Mouse (Mus musculus) neural tube, embryonic 11.5 days (tissue): ENCODE results near the gene Rapgefl1. TPM values are rescaled to one million over a fixed set of nuclear protein-coding genes. Genes with fewer than 3 reads are reported as not detected.

ENCODE experiments used
- ATAC-seq: fragments of 200-750 bp; cut with Nextera tagmentation; 2 replicates; pipeline ENCODE4 v1.8.0; 2017; ENCODE audit warnings: moderate number of reproducible peaks, mild to moderate bottlenecking, moderate TSS enrichment, moderate library complexity; ENCODE audit not compliant: insufficient read depth, low FRiP score, low TSS enrichment
- DNase-seq: peaks from one replicate; pipeline ENCODE4 v3.0.0-alpha.2; 2015; ENCODE audit warnings: low spot score
- H3K27ac ChIP-seq: fragments of 300-500 bp; sonication (generic); 2 replicates; pipeline ENCODE4 v1.5.1; 2014; ENCODE audit warnings: low read depth, mild to moderate bottlenecking, low read length
- H3K27me3 ChIP-seq: fragments of 300-500 bp; sonication (generic); 2 replicates; pipeline ENCODE4 v1.6.1; 2014; ENCODE audit warnings: mild to moderate bottlenecking, low read length, mixed read lengths; ENCODE audit not compliant: control insufficient read depth, insufficient read depth
- H3K36me3 ChIP-seq: fragments of 300-500 bp; sonication (generic); 2 replicates; pipeline ENCODE4 v1.6.1; 2014; ENCODE audit warnings: mild to moderate bottlenecking, low read length, moderate library complexity, mixed read lengths; ENCODE audit not compliant: control insufficient read depth, insufficient read depth
- H3K4me1 ChIP-seq: fragments of 300-500 bp; sonication (generic); 2 replicates; pipeline ENCODE4 v1.6.1; 2014; ENCODE audit warnings: low read length, mixed read lengths; ENCODE audit not compliant: control insufficient read depth, insufficient read depth
- H3K4me2 ChIP-seq: fragments of 300-500 bp; sonication (generic); 2 replicates; pipeline ENCODE4 v1.6.1; 2014; ENCODE audit warnings: low read depth, mild to moderate bottlenecking, moderate library complexity
- H3K4me3 ChIP-seq: fragments of 300-500 bp; sonication (generic); 2 replicates; pipeline ENCODE4 v1.5.1; 2014; ENCODE audit warnings: low read depth, low read length
- H3K9ac ChIP-seq: fragments of 300-500 bp; sonication (generic); 2 replicates; pipeline ENCODE4 v1.6.1; 2014; ENCODE audit warnings: mild to moderate bottlenecking, low read length
- H3K9me3 ChIP-seq: fragments of 300-500 bp; sonication (generic); 2 replicates; pipeline ENCODE4 v1.6.1; 2016; ENCODE audit warnings: low read length; ENCODE audit not compliant: control insufficient read depth
- WGBS: fragments of 180-500 bp; shearing (Covaris S2); extraction: QIAGEN DNeasy Blood & Tissue Kit; methylation state at CpG from one replicate; pipeline ENCODE4 v1.1.7; 2014; 5-methylcytosine and 5-hydroxymethylcytosine counted together
- polyA plus RNA-seq: library from polyadenylated mRNA; unstranded; fragments of >200 nt; fragmentation: Nextera tagmentation; extraction: Ambion mirVana; gene quantifications from 2 replicates; pipeline ENCODE4 v1.2.1, GENCODE M21; 2014

Rapgefl1 gene
- polyA plus RNA-seq, 1 experiment from 2014 or later = 2.8 TPM

DNA sequence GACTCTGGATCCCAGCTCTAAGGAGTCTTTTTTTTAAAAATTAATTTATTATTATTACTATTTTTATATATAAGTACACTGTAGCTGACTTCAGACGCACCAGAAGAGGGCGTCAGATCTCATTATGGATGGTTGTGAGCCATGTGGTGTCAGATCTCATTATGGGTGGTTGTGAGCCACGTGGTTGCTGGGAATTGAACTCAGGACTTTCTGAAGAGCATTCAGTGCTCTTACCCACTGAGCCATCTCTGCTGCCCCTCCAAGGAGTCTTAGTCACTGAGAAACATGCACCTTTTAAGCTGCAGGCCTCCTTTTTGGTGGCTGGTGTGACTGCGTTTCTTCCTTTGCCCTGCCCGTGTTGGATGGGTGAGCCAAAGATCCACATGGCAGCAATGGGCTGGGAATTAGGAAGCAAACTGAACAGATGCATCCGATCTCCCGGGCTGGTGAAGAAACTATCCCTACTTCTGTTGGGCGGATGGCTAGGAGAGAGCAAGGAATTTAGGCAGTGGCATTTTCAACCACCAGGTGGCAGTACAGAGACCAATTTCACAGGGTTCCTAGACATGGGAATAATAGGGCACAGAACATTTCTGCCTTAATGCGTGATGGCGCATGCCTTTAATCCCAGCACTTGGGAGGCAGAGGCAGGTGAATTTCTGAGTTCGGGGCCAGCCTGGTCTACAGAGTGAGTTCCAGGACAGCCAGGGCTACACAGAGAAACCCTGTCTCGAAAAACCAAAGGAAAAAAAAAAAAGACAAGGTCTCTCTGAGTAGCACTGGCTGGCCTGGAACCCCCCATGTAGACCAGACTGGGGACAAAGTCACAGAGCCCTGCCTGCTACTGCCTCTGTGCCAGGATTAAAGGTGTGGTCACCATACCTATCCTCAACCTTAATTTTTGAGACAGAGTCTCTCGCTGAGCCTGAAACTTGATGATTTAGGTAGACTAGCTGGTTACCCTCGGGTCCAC lies 22.5 kb downstream of the Rapgefl1 start:
- ATAC-seq (0 out of 2 replicates have a peak, but pooled peaks have one; percentile 39), DNase-seq (peak; percentile 87)
- 36% methylated on average over 14 of the region's 14 CpGs for WGBS
- no peaks in the 10 kb centered on the region for H3K36me3 ChIP-seq
- no peaks in the 10 kb centered on the region for H3K9me3 ChIP-seq
- no peak overlapping the region for H3K9ac ChIP-seq
- H3K27ac ChIP-seq = no peak overlapping the region
- no peak overlapping the region for H3K4me3 ChIP-seq
- 0 out of 2 replicates have a peak, but pooled peaks cover 3% of the 10 kb centered on the region for H3K4me1 ChIP-seq
- H3K4me2 ChIP-seq = no peak overlapping the region
- H3K27me3 ChIP-seq = no peaks in the 10 kb centered on the region

DNA sequence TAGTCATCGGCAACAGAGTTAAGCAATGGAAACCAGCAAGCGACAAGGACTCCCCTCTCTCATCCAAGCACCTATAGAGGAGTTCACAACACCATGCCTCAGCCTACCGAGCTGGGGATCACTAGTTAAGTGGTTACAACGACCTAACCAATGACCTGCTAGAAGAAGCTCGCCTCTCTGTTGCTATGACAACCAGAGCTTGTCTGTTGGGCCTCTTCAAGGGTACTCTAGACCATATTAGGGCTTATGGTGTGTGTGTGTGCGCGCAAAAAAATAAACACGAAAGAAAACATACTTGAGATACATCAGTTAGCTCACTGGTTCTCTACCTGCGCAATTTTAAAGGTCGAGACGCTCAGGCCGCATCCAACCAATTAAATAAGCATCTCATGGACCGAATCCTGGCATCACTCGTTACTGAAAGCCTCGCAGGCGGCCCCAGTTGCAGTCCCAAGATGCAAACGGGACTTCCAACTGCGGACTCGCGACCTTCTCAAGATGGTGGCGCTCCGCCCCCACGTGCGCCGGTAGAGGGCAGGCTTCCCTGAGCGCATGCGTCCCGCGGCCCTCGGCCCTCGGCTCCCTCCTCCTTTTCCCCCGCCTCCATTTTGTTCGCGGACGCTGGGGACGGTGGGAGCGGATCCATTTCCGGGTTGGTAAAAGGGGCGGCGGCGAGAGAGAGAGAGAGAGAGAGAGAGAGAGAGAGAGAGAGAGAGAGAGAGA lies 26.6 kb downstream of the Rapgefl1 start, which contains the start of gene Wipf2:
Gene Wipf2 (plus strand): TSS at position 611 of the 723 bp plus-strand sequence.
- Histone ChIP-seq H3K4me1 (peaks cover 8% of the 10 kb centered on the region), H3K9me3 (no peaks in the 10 kb centered on the region), H3K27ac (peak within 1 kb of the TSS; percentile 69), H3K4me3 (peak within 1 kb of the TSS; percentile 71), H3K4me2 (peak within 1 kb of the TSS; percentile 78), H3K27me3 (no peaks in the 10 kb centered on the region), H3K9ac (peak within 1 kb of the TSS; percentile 56), H3K36me3 (0 out of 2 replicates have a peak, but pooled peaks cover 2% of the 10 kb centered on the region)
- DNase-seq = peak; percentile 98
- ATAC-seq = peak; percentile 72
- 9% methylated on average over 38 of the region's 41 CpGs for WGBS

DNA sequence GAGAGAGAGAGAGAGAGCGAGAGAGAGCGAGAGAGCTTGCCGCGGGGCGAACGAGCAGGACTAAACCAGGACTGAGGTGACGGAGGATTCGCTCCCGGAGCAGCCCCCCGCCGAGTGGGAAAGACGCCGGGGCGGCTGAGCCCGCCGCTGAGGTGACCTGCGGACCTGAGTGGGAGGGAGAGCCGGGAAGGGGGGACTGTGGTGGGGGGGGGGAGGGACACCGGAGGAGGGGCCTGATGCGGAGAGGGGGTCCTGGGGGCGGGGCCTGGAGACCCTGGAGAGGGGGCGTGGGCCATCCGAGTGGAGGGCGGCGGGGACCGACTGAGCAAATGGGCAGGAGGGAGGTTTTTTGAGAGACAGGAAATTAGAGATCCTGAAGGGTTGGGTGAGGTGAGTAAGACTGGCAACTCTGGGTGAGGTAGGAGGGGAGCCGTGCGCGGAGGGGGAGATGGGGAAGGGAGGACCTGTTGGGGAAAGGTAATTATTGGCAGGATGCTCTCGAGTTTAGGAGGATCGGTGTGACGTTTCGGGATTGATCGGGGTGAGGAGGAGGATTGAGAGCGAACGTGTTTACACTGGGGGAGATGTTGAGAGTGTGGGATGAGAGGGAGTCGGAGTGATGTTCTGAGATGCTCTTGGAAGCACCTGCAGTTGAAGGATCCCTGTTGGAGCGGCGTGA lies 27.3 kb downstream of the Rapgefl1 start:
- Histone ChIP-seq H3K4me2 (peak overlapping the region; percentile 78), H3K9ac (peak overlapping the region; percentile 56), H3K27ac (peak overlapping the region; percentile 69), H3K4me1 (peaks cover 8% of the 10 kb centered on the region), H3K36me3 (0 out of 2 replicates have a peak, but pooled peaks cover 2% of the 10 kb centered on the region), H3K9me3 (no peaks in the 10 kb centered on the region), H3K27me3 (no peaks in the 10 kb centered on the region), H3K4me3 (peak overlapping the region; percentile 71)
- peak; percentile 78 for DNase-seq
- ATAC-seq = peak; percentile 70
- under 1% methylated on average over 28 of the region's 39 CpGs for WGBS

DNA sequence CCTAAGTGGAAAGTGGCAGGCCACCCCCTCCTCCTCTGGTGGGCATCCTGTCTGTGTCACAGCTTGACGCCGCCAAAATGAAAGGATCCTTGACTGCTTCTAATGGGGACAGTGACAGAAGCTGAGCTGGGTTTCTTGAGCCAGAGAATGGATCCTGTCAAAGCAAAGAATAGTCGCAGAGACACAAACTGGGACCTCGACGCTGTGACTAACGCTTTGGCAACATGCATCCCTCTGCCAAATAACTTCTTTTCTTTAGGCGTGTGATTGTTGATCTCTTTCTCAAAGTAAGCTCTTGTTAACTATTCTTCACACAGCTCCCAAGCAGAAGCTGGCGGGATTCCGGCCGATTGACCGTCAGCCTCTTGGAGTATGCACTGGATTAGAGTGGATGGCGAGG lies 30.7 kb downstream of the Rapgefl1 start:
- Histone ChIP-seq H3K27me3 (no peaks in the 10 kb centered on the region), H3K36me3 (0 out of 2 replicates have a peak, but pooled peaks cover 2% of the 10 kb centered on the region), H3K4me2 (no peak overlapping the region), H3K9me3 (no peaks in the 10 kb centered on the region), H3K4me1 (peaks cover 8% of the 10 kb centered on the region), H3K9ac (no peak overlapping the region), H3K4me3 (no peak overlapping the region), H3K27ac (no peak overlapping the region)
- WGBS = 71% methylated on average over 12 of the region's 12 CpGs
- peak; percentile 28 for DNase-seq
- ATAC-seq = no peak

DNA sequence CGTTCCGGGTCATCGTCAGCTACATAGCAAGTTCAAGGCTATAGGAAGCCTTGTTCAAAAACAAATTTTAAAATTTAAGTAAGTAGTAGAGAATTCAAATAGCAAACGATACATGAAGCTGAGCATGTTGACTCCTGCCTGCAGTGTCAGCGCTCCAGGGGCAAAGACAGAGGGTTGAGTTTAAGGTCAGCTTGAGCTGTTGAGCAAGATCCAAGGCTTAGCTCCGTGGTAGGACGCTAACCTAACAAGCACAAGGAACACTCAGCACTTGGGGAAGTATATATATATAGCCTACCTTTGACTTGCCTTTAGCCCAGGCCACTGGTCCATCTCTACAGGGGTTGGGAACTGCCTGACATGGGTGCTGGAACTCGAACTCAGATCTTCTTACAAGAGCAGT lies 33.3 kb downstream of the Rapgefl1 start:
- Histone ChIP-seq H3K36me3 (0 out of 2 replicates have a peak, but pooled peaks cover 2% of the 10 kb centered on the region), H3K4me1 (no peaks in the 10 kb centered on the region), H3K9ac (no peak overlapping the region), H3K27me3 (no peaks in the 10 kb centered on the region), H3K4me3 (no peak overlapping the region), H3K9me3 (no peaks in the 10 kb centered on the region), H3K27ac (no peak overlapping the region), H3K4me2 (no peak overlapping the region)
- no peak for ATAC-seq
- 95% methylated on average over 8 of the region's 8 CpGs for whole genome bisulfite sequencing
- DNase-seq = no peak

DNA sequence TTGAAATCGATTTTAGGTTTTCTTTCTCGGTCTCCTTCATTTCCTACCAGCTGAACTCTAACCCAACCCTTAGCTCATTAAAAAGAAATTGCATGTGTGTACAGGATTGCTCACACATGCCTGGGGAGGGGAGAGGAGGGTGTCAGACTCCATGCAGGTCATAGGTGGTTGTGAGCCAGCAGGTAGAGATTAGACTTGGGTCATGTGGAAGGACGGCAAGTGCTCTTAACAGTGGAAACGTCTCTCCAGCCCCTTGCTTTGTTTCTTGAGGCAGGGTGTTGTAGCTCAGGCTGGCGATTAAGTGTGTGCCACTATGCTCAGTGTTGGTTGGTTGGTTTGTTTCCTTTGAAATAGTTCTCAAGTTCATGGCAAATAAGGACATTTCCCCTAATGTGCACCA lies 34.2 kb downstream of the Rapgefl1 start:
- no peak overlapping the region for H3K27ac ChIP-seq
- no peak overlapping the region for H3K9ac ChIP-seq
- ATAC-seq (no peak), DNase-seq (no peak)
- H3K4me3 ChIP-seq = no peak overlapping the region
- H3K27me3 ChIP-seq = no peaks in the 10 kb centered on the region
- WGBS = 81% methylated on average over 5 of the region's 5 CpGs
- H3K36me3 ChIP-seq = 0 out of 2 replicates have a peak, but pooled peaks cover 2% of the 10 kb centered on the region
- H3K4me2 ChIP-seq = no peak overlapping the region
- H3K9me3 ChIP-seq = no peaks in the 10 kb centered on the region
- H3K4me1 ChIP-seq = no peaks in the 10 kb centered on the region

DNA sequence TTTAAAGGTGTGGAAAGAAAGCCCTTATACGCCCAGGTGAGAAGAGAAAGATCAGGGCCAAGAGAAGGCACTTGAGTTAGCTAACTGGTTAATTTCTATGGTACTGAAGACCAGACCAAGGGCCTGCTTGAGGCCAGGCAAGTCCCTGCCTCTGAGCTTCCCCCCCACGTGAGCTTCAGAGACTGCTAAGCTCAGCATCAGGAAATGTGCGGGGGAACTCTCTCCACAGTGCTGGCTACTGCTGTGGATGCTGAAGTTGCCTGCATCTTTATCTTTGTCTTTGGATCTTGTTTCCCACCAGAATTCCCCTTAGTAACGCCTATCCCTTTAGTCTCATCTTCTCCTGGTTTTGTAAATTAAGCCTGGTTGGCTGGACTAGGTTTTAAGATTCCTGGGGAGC lies 34.8 kb downstream of the Rapgefl1 start:
- Histone ChIP-seq H3K27ac (no peak overlapping the region), H3K4me1 (no peaks in the 10 kb centered on the region), H3K9me3 (no peaks in the 10 kb centered on the region), H3K4me3 (no peak overlapping the region), H3K27me3 (no peaks in the 10 kb centered on the region), H3K4me2 (no peak overlapping the region), H3K36me3 (0 out of 2 replicates have a peak, but pooled peaks cover 2% of the 10 kb centered on the region), H3K9ac (no peak overlapping the region)
- 67% methylated on average over 4 of the region's 4 CpGs for WGBS
- ATAC-seq = no peak
- DNase-seq = no peak

DNA sequence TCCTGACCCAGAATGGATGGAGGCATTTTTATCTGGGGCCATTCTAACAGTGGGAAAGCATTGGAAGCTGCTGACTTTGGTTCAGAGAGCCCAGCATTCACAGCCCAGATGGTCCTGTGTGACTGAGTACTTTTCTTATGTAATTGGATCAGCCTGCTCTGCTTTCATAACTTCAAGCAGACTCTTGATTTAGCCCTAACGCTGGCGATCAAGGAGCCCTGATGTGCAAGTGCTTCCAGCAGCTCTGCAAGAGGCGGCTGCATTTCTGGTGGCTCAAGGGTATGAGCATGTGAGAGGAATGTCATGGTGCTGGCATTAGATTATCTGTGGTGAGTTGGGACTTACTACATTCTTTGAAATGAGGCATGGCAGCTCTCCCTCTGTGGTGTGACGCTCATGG lies 35.5 kb downstream of the Rapgefl1 start:
- DNase-seq (no peak), ATAC-seq (no peak)
- WGBS = 82% methylated on average over 4 of the region's 4 CpGs
- H3K36me3 ChIP-seq = 0 out of 2 replicates have a peak, but pooled peaks cover 2% of the 10 kb centered on the region
- no peak overlapping the region for H3K27ac ChIP-seq
- no peaks in the 10 kb centered on the region for H3K27me3 ChIP-seq
- H3K4me1 ChIP-seq = no peaks in the 10 kb centered on the region
- H3K4me3 ChIP-seq = no peak overlapping the region
- no peak overlapping the region for H3K9ac ChIP-seq
- no peak overlapping the region for H3K4me2 ChIP-seq
- no peaks in the 10 kb centered on the region for H3K9me3 ChIP-seq
